Mouse (Mus musculus) heart, adult 18-20 months (tissue): ENCODE measurements around the gene Ralgapa2. TPM values are rescaled to one million over a fixed set of nuclear protein-coding genes. Genes with fewer than 3 reads are reported as not detected.

Source experiments
- DNase-seq, 2 experiments: peaks; one replicate each; pipeline ENCODE4 v3.0.0; 2021 to 2022; ENCODE audit warnings: mixed read lengths in 1 of 2
- total RNA-seq, 2 experiments: library from RNA; stranded (reverse); gene quantifications; 2 replicates each; pipeline ENCODE4 v1.2.3; 2021

Ralgapa2 gene
- total RNA-seq, 2 experiments from 2014 or later: 38.7 to 41.1 TPM

- no peak for DNase-seq
These were observed 211.6 kb downstream of the Ralgapa2 start for GRCm38 (mm10) chr2:146300500-146301020.

GRCm38 (mm10) chr2:146299841-146300460 is 212.2 kb downstream of the Ralgapa2 start:
- DNase-seq: no peak

- DNase-seq: no peak
These were observed 218.6 kb downstream of the Ralgapa2 start for GRCm38 (mm10) chr2:146293538-146293937.

- DNase-seq: no peak
These were observed 221.1 kb downstream of the Ralgapa2 start for GRCm38 (mm10) chr2:146290871-146291637.

GRCm38 (mm10) chr2:146290366-146290765 is 221.8 kb downstream of the Ralgapa2 start:
- DNase-seq: no peak

GRCm38 (mm10) chr2:146289394-146289793 is 222.8 kb downstream of the Ralgapa2 start:
- DNase-seq: no peak

- DNase-seq: no peak
These were observed 223.8 kb downstream of the Ralgapa2 start for GRCm38 (mm10) chr2:146288326-146288725.

- no peak for DNase-seq
These were observed 224.6 kb downstream of the Ralgapa2 start for GRCm38 (mm10) chr2:146287531-146287930.

- no peak for DNase-seq
These were observed 230.8 kb downstream of the Ralgapa2 start for GRCm38 (mm10) chr2:146281346-146281745.

- DNase-seq: no peak
These were observed 231.2 kb downstream of the Ralgapa2 start for GRCm38 (mm10) chr2:146280921-146281274.

- peak in 1 of 2 experiments; percentile 9 for DNase-seq
These were observed 231.8 kb downstream of the Ralgapa2 start for GRCm38 (mm10) chr2:146280221-146280920.

GRCm38 (mm10) chr2:146279430-146280220 is 232.5 kb downstream of the Ralgapa2 start:
- no peak for DNase-seq

- DNase-seq: peak; percentile 55 to 65
These were observed 233.8 kb downstream of the Ralgapa2 start for GRCm38 (mm10) chr2:146278381-146278780.

GRCm38 (mm10) chr2:146266539-146266938 is 245.6 kb downstream of the Ralgapa2 start:
- no peak for DNase-seq

- peak; percentile 51 to 52 for DNase-seq
These were observed 247.1 kb downstream of the Ralgapa2 start for GRCm38 (mm10) chr2:146265045-146265444.

GRCm38 (mm10) chr2:146262966-146263365 is 249.2 kb downstream of the Ralgapa2 start:
- DNase-seq: no peak

- DNase-seq: no peak
These were observed 249.9 kb downstream of the Ralgapa2 start for GRCm38 (mm10) chr2:146262215-146262614.

- no peak for DNase-seq
These were observed 251.0 kb downstream of the Ralgapa2 start for GRCm38 (mm10) chr2:146261146-146261545.

GRCm38 (mm10) chr2:146259787-146260560 is 252.2 kb downstream of the Ralgapa2 start:
- DNase-seq: peak in 1 of 2 experiments; percentile 12

- DNase-seq: peak; percentile 64 to 77
These were observed 253.2 kb downstream of the Ralgapa2 start for GRCm38 (mm10) chr2:146258736-146259469.
